Mouse (Mus musculus) layer of hippocampus, adult 9-11 months (tissue): ENCODE data around the gene Slc7a8.
"Not testable (repeated sequence)": the region's sequence is repeated elsewhere in the genome, so short reads cannot be mapped to it uniquely, and the experiment has no call there.

Experiments
- DNase-seq: peaks from one replicate; pipeline ENCODE4 v3.0.0; 2022

Slc7a8 gene

DNA sequence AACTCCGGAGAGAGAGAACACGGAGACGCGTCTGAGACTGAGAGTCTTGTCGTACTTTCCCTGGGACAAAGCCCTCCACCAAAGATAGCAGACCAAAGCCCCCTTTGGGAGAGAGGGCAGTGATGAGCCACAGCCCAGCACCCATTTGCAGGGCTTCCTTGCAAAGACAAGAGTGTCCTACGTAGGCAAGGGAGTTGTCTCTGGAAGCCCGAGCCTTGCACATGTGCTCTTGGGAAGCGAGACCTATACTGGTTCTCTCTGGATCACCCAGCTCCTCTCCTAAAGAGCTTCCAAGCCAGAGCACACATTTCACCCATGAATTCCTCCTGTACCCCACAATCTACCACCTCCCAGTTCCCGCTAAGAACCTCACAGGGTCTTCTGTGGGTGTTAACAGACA, 1.7 kb downstream of the Slc7a8 start:
- DNase-seq, result no peak

DNA sequence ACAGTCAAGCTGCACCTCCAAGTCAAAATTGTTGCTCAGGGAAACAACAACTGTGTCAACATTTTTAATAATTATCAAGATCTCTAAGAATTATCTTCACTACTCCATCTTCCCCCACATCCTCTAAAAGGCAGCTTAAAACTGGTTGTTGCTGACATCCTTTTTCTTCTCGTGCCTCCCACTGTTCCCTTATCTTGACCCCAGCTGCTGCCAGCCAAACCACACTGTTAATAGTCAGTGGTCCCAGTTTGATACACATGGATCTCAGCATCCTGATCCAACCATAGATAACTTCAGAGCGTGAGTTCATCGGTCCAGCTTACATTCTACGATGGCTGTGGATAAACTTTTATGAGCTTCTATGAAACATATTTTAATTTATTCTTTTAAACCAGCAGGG, 3.9 kb downstream of the Slc7a8 start:
- DNase-seq, result no peak

DNA sequence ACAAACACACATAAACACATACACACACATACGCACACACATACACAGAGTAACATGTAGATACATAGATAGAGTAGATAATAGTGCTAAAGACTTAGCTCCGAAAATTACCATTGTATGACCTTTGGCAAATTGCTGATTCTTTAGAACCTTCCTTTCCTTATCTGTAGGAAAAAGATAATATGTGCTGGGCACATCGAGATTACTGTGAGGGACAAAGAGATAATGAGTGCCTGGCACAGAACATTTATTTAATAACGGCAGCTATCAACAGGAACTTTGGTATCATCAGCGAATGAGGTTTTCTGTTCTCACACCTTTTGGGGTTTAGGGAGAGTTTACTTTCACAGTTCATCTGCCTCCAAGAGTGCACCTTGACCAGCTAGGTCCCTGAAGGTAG, 5.0 kb downstream of the Slc7a8 start:
- no peak for DNase-seq

DNA sequence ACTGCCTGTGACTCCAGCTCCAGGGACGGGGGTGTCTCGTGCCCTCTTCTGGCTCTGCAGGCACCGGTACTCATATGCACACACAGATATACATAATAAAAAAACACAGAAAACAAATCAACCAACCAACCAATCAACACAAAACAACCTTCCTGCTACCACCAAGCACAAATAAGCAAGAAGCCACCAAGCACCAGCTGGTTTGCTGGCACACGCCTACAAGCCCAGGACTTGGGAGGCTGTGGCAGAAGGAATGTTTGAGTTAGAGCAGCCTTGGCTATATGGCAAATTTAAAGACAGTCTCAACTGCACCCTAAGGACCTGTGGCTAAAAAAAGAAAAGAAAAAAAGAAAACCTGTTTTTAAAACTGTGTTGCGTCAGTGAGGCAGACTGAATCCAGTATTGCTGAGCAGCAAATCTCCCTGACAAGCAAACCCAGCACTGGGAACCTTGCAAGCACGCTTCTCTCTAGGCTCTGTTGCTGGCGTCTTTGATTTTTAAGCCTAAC, 6.2 kb downstream of the Slc7a8 start:
- no peak for DNase-seq

DNA sequence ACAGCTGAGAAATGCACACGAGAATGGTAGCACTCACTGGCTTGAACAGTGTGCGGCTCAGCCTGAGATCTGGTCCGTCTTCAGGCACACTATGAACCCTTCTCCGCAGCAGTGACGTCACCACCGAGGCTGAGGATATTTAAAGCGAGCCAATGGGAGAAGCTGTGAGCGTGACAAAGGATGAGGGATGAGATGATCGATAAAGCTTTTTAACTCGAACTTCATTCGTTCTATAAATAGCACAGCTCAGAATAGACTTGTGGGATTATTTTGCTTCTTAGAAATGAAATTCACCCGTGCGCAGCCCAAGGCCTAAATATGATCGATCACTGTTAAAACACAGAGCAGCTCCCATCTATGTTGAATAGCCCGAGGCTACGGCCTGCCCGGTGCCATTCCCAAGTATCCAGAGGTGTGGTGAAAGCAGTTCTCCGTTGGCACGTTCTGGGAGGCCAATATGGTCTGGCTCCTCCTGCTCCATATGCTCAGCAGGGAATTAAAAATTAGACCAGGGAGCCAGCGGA, 9.4 kb downstream of the Slc7a8 start:
- DNase-seq, result peak; percentile 85

DNA sequence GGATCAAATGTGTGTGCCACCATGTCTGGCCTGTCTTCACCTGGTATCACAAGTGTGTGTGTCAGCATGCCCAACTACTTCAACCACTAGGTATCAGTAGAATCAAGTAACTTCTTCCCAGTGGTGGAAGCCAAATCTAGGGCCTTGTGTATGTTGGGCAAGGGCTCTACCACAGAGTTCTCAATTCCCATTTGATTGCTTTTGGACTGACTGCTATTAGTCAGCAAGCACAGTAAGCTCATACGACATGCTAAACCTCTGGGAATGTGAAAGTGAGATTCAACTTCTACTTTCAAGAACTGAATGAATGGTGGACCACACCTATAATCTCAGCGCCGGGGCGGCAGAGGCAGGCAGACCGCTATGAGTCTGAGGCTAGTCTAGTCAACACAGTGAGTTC, 11.4 kb downstream of the Slc7a8 start:
- no peak for DNase-seq

DNA sequence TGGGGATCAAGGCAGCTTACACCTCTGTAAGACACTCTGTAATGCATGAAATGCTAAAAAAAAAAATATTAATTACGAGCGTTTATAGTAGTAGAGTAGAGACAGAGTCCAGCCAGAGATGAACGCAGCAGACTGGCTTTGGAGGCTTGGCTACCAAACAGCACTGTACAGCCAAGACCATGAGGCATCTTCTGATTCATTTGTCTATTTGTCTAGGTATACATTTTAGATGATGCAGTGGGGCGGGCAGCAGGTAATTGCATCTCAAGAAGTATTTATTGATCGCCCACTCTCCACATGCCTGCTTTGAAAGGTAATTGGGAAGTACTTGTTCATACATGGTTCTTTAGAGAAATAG, 12.7 kb downstream of the Slc7a8 start:
- no peak for DNase-seq

DNA sequence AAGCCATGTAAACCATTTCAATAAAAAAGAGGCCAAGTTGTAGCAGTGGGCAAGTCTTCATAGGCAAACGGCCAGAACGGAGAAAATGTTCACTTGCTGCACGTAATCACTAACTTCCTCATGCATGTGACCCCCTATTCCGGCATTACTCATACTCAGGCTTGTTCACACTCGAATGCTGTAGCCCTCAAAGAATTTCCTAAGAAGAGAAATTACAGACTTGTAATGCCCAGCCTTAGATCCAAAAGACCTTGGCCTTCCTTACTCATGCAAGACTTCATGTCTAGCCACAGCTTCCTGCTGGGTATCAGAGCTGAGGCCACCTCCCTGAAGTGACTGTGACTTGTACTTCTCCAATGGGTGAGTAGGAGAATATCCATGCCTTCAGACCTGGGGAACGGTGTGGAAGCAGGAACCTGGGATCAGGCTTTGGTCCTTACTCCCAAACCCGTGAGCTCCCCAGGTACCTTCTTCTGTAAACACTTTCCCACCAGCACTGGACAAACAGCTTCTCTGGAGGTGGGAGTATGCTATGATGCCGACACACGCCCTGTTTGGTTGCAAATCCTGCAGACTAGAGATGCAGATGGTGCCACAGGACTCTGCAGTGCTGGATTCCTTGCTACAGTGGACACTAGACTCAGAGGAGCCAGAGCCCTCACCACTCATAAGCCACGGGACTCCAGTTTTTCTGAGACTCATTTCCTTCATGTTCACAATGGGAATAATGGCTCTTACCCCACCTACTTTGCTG, 13.3 kb downstream of the Slc7a8 start:
- DNase-seq, result no peak

DNA sequence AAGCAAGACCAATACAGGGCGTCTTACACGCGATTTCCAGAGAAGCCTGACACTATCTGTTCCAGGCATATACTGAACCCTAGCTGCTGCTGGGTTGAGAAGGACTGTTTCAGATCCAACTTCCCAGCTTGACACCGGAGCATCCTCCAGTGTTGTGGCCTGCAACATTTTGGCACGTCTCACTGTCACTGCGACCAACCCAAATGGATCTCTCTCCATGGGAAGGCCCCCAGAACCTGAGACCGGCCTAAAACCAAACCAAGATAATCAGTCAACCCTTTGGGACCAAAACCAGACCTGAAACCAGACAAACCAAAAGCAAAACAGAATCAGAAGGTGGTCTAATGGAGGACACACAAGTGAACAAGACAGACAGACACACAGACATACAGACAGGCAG, 14.8 kb downstream of the Slc7a8 start:
- DNase-seq, result not testable (repeated sequence)

DNA sequence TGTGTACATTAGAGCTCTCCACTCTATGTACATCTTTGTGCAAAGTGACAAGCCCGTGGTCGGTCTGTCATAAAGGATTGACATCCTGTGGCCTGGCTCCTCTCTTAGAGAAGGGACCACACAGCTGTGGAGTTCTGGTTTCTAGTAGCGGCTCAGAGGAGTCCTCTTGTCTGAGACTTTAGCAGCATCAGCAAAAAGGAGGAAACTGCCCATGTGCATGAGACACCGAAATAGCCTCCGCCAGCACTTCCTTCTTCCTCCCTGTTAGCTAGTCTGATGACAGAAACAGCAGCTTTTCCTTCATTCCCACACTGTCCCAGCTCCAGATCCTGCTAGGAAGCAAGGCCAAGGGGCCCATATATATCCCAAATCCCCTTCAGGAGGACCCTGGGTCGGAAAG, 25.4 kb downstream of the Slc7a8 start:
- peak; percentile 79 for DNase-seq

DNA sequence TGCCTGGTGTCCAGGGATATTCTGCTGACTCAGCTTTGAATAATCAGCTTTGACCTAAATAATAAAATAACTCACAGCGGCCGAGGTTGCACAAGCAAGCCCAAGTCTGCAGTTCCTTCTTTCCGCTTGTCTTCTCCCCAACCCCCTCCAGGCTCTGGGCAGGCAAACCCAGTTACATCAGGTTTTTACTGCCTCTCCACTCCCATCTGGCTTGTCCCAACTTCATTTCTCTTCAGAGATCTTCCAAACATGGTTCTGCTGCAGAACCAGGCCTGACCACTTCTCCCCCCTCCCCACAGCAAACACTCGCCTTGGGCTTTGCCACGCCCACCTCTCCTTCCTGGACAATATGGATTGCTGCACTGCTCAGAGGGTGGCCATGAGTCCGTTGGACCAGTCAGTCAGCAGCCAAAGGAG, 27.1 kb downstream of the Slc7a8 start:
- DNase-seq, result peak; percentile 68

DNA sequence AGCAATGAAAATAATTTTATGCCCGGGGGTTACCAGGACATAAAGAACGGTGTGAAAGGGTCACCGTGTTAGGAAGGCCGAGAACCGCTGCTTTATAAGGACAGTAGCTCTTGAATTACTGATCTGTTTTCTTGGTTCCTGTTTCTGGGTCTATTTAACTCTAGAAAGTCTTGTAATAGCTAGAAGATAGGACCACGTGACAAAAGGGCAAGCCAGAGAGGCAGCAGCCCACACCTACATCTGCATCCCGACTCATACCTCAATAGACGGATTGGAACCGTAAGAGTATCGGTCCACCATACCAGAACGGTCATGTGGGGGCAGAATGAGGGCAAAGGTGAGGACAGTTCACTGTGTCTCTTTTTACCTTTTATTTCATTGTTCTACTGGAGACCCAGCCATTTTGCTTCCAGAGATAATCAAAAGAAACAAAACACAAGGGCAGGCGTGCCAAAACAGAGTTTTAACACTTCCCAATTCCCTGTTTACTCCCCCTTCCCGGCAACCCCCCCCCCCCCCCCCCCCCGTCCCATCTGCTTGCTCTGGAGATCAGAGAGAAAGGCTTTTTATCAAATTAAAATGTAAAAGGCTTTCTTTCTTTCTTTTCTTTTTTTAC, 27.7 kb downstream of the Slc7a8 start:
- DNase-seq, result no peak

DNA sequence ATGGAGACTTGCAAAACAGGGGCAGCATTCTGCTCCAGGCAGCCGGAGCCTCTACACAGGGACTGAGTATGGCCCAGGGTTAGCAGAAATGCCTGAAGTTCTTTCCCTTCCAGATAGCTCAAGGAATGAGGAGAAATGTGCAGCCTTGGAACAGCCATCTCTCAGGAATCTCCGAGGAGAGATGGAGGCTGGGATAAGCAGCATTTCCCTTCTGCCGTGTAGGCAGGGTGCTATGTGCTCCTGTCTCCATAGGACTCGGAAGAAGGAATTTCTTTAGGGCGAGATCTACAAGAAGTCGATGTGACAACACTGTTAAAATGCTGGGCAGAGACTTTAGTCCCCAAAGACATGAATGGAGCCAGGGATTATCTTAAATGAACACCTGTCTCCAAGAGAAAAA, 28.8 kb downstream of the Slc7a8 start:
- DNase-seq, result no peak

DNA sequence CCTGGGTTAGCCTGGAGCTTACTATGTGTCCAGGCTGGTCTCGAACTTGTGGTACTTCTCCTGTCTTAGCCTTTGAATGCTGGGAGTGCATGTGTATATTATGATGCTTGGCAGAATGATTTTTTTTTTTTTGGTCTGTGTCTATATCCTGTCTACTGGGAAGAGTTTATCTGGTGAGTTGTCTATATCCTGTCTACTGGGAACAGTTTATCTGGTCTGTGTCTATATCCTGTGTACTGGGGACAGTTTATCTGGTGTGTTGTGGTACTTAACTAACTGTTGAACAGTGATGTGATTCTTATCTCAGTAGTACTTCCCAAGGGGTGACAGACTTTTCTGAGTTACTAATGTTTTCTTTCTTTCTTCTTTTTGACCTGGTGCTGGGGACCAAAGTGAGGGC, 30.0 kb downstream of the Slc7a8 start:
- DNase-seq, result no peak

DNA sequence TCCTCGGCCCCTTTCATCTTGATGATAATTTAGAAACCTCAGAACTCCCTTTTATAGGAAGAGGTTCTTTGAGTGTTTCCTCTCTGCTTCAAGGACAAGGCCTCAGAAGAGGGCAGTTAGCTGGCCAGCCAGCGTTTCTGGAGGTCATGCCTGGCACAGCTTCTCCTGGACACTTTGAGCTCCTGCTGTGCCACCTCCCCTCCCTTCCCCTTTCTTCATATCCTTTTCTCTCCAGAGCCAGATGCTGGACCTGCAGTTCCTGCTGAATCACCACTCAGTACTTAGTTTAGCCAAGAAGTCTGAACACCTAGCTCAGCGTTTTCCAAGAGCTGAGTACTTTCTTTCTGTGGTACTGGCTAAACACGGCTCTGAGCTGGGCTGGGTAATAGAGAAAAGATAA, 32.5 kb downstream of the Slc7a8 start:
- DNase-seq, result no peak

DNA sequence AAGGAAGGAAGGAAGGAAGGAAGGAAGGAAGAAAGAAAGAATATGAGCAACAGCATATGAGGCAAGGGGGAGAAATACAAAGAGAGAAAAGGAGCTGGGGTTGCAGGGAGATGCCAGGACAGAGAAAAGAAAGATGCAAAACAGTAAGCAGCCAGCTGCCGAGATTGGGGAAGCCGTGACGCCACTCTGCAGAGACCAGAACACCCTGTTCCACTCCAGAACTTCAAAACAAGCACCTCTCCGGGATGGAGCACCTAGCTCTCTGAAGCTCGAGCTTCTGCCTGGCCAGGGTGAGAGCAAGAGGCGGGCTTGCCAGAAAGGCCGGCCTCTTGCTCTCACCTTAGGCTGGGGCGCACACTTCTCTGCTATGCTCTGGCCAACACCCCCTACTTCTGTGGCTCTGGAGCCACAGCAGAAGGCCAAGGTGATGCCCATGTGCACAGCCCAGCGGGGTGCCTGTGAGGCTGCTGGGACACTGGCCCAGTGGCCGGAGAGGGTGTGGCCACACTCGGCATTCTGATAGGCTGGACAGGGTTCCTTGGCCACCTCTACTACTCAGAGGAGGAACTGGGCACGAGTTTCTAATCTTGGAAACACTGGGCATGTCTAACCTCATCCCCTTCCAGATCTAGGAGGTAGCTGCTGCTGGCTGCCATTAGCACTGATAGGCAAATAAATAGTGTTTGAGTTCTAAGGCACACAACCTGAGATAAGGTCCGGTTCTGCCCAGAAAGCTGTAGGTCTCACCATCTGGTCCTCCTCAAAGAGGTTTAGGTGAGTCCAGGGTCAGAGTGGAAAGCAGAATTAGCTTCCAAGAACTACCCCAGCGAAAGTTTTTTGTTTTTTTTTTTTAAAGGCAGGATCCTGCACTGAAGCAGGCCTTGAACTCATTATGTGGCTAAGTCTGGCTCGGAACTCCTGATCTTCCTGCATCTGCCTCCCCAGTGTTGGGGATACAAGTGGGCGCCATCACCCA, 33.5 kb downstream of the Slc7a8 start:
- no peak for DNase-seq

DNA sequence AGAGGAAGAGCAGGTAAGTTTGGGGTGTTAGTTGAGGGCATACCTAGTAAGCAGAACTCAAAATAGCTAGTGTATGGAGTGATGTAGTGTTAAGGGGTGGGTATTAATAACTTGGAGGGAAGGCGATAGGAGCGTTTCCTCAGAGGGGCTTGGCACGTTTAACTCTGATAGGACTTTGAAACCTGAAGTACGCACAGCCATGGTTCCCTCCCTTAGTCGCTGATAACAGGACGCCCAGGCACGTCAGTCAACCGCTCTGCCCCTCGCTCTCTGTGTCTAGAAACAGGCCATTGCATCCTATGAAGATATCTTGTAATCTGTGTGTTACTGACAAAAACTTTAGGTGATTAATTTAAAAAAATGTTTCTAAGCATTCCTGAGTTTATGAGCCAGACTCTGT, 35.7 kb downstream of the Slc7a8 start:
- no peak for DNase-seq

DNA sequence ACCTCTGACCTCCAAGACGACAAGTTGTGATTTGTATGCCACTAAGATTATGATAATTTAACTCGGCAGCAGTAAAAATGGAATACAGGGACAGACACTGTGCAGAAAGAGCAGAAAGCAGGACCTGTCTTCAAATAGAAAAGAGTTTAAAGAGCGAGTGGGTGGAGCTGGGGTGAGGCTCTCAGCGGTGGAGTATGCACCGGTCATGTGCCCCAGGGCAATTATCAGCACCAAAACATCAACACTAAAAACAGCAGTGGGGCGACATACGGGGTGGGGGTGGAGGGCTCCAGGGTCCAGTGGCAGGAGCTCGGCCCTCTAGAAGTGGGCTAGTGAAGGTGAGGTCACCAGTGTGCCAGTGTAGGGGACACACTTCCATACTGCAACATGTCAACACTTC, 37.3 kb downstream of the Slc7a8 start:
- DNase-seq, result no peak

DNA sequence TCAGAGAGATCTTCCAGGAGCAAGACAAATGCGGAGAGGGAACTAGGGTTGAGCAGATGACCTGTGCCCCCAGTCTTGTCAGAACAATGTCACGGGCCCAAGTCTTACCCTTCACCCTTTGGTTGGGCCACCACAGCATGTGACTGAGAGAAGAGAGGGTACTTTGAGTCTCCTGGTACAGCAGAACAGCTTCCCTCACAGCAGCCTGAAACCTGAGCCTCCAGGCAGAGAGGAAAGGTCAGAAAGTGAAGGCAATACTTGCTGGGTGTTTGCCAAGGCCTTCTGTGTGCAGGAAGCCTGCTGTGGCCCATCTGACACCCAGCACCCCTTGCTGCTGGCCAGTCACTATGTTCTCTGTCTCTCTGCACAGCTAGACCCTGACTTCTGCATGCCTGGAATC, 39.4 kb downstream of the Slc7a8 start:
- no peak for DNase-seq

DNA sequence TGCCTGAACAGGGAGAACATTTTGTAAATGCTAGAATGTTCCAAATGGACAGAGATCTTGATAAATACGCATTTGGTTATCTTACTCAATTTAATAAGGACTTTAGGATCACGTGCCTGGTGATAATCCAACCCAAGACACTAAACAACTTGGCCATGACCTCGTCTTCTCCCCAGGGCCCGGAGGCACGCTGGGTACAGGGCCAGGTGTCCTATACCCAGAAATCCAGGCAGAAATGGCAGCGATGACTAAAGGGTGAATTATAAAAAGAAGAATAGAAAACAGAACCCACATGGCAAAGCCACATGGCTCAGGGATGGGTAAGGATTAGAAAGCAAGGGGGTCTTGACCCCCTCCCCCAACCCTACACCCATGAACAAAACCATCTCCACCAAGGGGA, 40.0 kb downstream of the Slc7a8 start:
- DNase-seq, result no peak

DNA sequence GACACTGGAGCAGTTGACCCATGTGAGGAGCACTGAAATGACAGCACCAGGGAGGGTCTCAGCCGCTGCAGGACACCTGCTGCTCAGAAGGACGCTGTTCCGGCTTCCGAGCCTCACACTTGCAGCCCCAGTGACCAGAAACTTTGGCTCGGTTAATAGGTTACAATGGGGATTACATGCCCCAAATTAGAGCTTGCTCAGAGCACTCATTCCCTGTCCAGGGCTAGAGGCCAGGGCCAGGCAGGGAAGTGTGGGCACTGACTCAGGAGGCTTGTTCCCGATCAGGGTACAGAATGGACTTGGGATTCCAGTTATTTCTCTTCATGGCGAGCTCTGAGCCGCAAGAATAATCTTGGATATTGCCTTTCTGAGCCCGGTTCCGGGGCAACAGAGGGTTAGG, 44.1 kb downstream of the Slc7a8 start:
- DNase-seq, result no peak

DNA sequence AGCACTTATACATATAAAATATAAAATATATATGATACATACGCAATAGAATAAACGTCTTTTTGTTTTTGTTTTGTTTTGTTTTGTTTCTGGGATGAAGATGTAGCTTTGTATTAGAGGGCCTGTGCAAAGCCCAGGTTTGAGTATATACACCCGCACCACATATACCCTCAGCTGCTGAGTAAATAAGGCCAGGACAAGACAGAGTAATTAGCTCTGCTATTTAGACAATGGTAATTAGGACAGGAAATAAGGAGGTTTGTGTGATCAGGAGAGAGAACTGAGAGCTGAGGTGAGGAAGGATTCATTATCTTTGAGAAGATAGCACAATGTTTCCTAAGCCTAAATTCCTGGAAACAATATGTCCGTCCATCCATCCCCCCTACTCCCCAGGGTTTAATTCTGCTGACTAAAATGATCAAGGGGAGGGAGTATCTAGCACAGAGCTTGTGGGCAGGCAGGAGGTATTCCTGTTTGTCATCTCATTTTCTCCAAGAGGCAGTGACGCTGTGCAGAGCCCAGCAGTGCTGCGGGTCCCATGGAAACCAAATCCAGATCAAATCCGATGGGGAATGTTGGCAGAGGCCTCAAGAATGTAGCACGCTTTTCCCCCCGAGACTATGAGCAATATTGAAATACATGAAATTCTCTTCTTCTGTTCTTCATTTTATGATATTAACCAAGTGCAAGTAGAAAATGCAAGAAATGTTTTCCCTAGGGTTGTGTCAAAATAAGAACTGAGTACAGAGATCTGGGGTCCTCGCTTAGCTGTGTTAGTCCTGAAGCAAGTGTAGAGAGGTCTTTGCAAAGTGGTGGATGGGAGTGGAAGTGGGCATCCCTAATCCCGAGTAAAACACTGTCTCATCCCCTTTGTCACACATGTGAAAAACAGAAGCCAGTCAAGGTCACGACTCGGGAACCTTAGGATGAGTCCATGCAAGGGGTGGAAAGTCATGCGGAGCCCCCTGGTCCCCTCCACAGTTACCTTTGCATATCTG, 44.9 kb downstream of the Slc7a8 start:
- peak; percentile 73 for DNase-seq
